Comparison of ENCODE assay signal across 9 mouse cellular contexts in the genomic region with DNA sequence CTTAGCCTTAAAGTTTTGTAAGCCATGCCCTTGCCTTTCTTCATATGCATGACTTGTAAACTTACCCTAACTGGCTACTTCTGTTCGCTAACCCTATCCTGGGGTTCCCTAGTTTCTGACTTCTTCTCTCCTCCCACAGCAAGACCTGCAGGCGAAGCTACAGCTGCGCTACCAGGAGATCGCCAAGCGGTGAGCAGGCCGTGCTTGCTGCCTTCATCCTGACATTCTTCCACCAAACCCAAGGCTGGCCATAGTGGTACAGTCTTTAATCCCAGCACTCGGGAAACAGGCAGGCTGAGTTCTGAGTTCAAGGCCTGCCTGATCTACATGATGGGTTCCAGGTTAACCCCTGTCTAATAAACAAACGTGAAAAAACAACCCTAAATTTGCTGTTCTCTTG. TPM values are rescaled to one million over a fixed set of nuclear protein-coding genes. Genes with fewer than 3 reads are reported as not detected.
A peak's percentile ranks its signal among the peaks of the same experiment; 100 is the strongest.
DNase-seq lines count a peak whose midpoint lies in the region; ATAC-seq and TF ChIP-seq lines count a peak whose summit lies in the region.
"Had no signal": no experiment of that assay in that cellular context is flagged by ENCODE, and none has a peak within 500 bp of the region (broad histone marks: within the 10 kb centered on the region; RNA-seq: fewer than 3 reads in every experiment).

No protein-coding gene starts in this region.

- TF ChIP-seq POLR2A in heart, adult 2 months (IDR thresholded peaks at IDR 0.05; ENCODE audit: insufficient read depth, low read depth, low read length) = no peak
- no peak for TF ChIP-seq POLR2A in CH12.LX (IDR thresholded peaks at IDR 0.05; ENCODE audit: low read depth, low read length)

- 0 out of 2 replicates have a peak, but pooled peaks cover 1% of the 10 kb centered on the region for H3K79me2 ChIP-seq in heart, adult 2 months (replicated peaks; ENCODE audit: control insufficient read depth, insufficient read depth, low read length)
- H3K79me2 ChIP-seq in CH12.LX (replicated peaks; ENCODE audit: control insufficient read depth, extremely low read depth, insufficient read depth, poor library complexity, severe bottlenecking) = peaks cover 51% of the 10 kb centered on the region

- no peaks in the 10 kb centered on the region for H3K9me3 ChIP-seq in CH12.LX (replicated peaks; ENCODE audit: low read length)
- H3K9me3 ChIP-seq in forebrain, postnatal 0 days (ENCODE audit: low read length) = no peaks in the 10 kb centered on the region
- no peaks in the 10 kb centered on the region for H3K9me3 ChIP-seq in liver, embryonic 16.5 days (replicated peaks; ENCODE audit: control insufficient read depth, low read length)

- H3K27ac ChIP-seq in heart, adult 2 months = no peak overlapping the region; the same call in 1 of the 2 replicates
- 0 out of 2 replicates have a peak overlapping the region, but pooled peaks have one; percentile 5 for H3K27ac ChIP-seq in CH12.LX (ENCODE audit: insufficient read depth, low read depth)
- no peak overlapping the region for H3K27ac ChIP-seq in forebrain, postnatal 0 days (ENCODE audit: low read depth, low read length)
- no peak overlapping the region for H3K27ac ChIP-seq in liver, embryonic 16.5 days (ENCODE audit: low read length)

- 76% methylated on average over 8 of the region's 8 CpGs for WGBS in heart, adult 2 months
- WGBS in forebrain, postnatal 0 days = 81% methylated on average over 8 of the region's 8 CpGs
- WGBS in liver, embryonic 16.5 days (ENCODE audit: insufficient replicate concordance) = 73% methylated on average over 8 of the region's 8 CpGs

- no peak overlapping the region for H3K9ac ChIP-seq in heart, adult 2 months (ENCODE audit: low read depth, low read length)
- peak overlapping the region; percentile 93 for H3K9ac ChIP-seq in CH12.LX (ENCODE audit: insufficient read depth, low read depth)
- H3K9ac ChIP-seq in forebrain, postnatal 0 days = no peak overlapping the region; the same call in 1 of the 2 replicates
- no peak overlapping the region; the same call in 1 of the 2 replicates for H3K9ac ChIP-seq in liver, embryonic 16.5 days (ENCODE audit: low read depth, low read length)

- no peak for ATAC-seq in forebrain, postnatal 0 days
- ATAC-seq in liver, embryonic 16.5 days (ENCODE audit: low read depth) = no peak

- dilution Hi-C loops in CH12.LX (cut with MboI; ENCODE audit: extremely low pct_ligation_motif_present, extremely low pct_unique_long_range_greater_than_20kb, low sequenced_read_pairs) = no loop called here

- TF ChIP-seq CTCF in heart, adult 2 months (IDR thresholded peaks at IDR 0.05) = no peak
- no peak for TF ChIP-seq CTCF in CH12.LX (conservative IDR thresholded peaks at IDR 0.05 in 1 of 2, IDR thresholded peaks at IDR 0.05 in 1 of 2; ENCODE audit: low read depth in 2 of 2, low read length in 2 of 2)
- TF ChIP-seq CTCF in forebrain, postnatal 0 days (IDR thresholded peaks at IDR 0.05; ENCODE audit: low read depth) = no peak

- TF ChIP-seq EP300 in heart, adult 2 months (IDR thresholded peaks at IDR 0.05; ENCODE audit: insufficient read depth, low read depth, low read length) = no peak
- TF ChIP-seq EP300 in CH12.LX (IDR thresholded peaks at IDR 0.05; ENCODE audit: low read length) = no peak

- H3K4me2 ChIP-seq in CH12.LX (ENCODE audit: insufficient read depth, low read depth, poor library complexity, severe bottlenecking) = peak overlapping the region; percentile 42
- peak overlapping the region; percentile 66; the same call in 1 of the 2 replicates for H3K4me2 ChIP-seq in forebrain, postnatal 0 days (ENCODE audit: low read depth)
- peak overlapping the region; percentile 84 for H3K4me2 ChIP-seq in liver, embryonic 16.5 days (ENCODE audit: low read depth, low read length)

- intact Hi-C loops in heart, adult 2 months (cut with DNase I) = no loop called here
- intact Hi-C loops in heart, postnatal 14 days (cut with DNase I) = no loop called here

- in situ Hi-C loops in CH12.LX (cut with MboI; ENCODE audit: low pct_ligation_motif_present, low pct_unique_long_range_greater_than_20kb, low sequenced_read_pairs) = no loop called here

- H3K4me3 ChIP-seq in heart, adult 2 months = peak overlapping the region; percentile 95; the same call in 1 of the 2 replicates
- peak overlapping the region; percentile 64 to 73 (median 71) for H3K4me3 ChIP-seq in CH12.LX (replicated peaks in 1 of 3; ENCODE audit: low read depth in 2 of 3, low read length in 2 of 3, poor library complexity in 1 of 3)
- H3K4me3 ChIP-seq in forebrain, postnatal 0 days (ENCODE audit: low read depth, low read length) = no peak overlapping the region
- peak overlapping the region; percentile 87 for H3K4me3 ChIP-seq in liver, embryonic 16.5 days (ENCODE audit: low read depth, low read length)

- peaks cover 42% of the 10 kb centered on the region for H3K36me3 ChIP-seq in heart, adult 2 months (ENCODE audit: control insufficient read depth, insufficient read depth, low read length)
- peaks cover 36 to 71% of the 10 kb centered on the region in 2 experiments for H3K36me3 ChIP-seq in CH12.LX (replicated peaks in 1 of 2; ENCODE audit: control insufficient read depth in 1 of 2, insufficient read depth in 1 of 2, low read length in 1 of 2)
- peaks cover 33% of the 10 kb centered on the region for H3K36me3 ChIP-seq in forebrain, postnatal 0 days (ENCODE audit: insufficient read depth)
- H3K36me3 ChIP-seq in liver, embryonic 16.5 days (ENCODE audit: control insufficient read depth, insufficient read depth) = peaks cover 29% of the 10 kb centered on the region

- peaks cover 19% of the 10 kb centered on the region for H3K4me1 ChIP-seq in heart, adult 2 months (ENCODE audit: control insufficient read depth, insufficient read depth, low read length)
- peaks cover 11 to 45% of the 10 kb centered on the region in 2 experiments for H3K4me1 ChIP-seq in CH12.LX (ENCODE audit: control insufficient read depth in 1 of 2, insufficient read depth in 2 of 2)
- peaks cover 13% of the 10 kb centered on the region for H3K4me1 ChIP-seq in forebrain, postnatal 0 days (ENCODE audit: insufficient read depth)
- peaks cover 36% of the 10 kb centered on the region for H3K4me1 ChIP-seq in liver, embryonic 16.5 days (ENCODE audit: control insufficient read depth, low read depth, low read length)

- no peak for TF ChIP-seq RAD21 in CH12.LX (IDR thresholded peaks at IDR 0.05; ENCODE audit: low read depth, low read length)

- no peak for DNase-seq in heart, adult 2 months
- DNase-seq in heart, postnatal 14 days = no peak
- no peak for DNase-seq in CH12.LX (ENCODE audit: extremely low read depth)
- no peak for DNase-seq in forebrain, postnatal 0 days
- no peak for DNase-seq in yolk sac, embryonic 10.5 days (ENCODE audit: low spot score)
- DNase-seq in urinary bladder, postnatal 25 days (ENCODE audit: low spot score) = no peak
- no peak for DNase-seq in kidney, adult 8-10 months
- DNase-seq: cerebellum, adult 11-12 months had no signal

- no peaks in the 10 kb centered on the region for H3K27me3 ChIP-seq in heart, adult 2 months (ENCODE audit: control insufficient read depth, insufficient read depth, low read length)
- no peaks in the 10 kb centered on the region for H3K27me3 ChIP-seq in CH12.LX (replicated peaks)
- no peaks in the 10 kb centered on the region for H3K27me3 ChIP-seq in forebrain, postnatal 0 days (ENCODE audit: insufficient read depth, low read length)
- no peaks in the 10 kb centered on the region for H3K27me3 ChIP-seq in liver, embryonic 16.5 days (ENCODE audit: control insufficient read depth, insufficient read depth, low read depth, low read length)

RNA-seq across cellular contexts. Expression of a gene that starts 1.1 kb away (rescaled TPM):
- 100 to 1,000 TPM; 609 to 707 TPM for total RNA-seq in heart, adult 2 months (2021)
- 755 and 759 TPM in 2 replicates for polyA plus RNA-seq in heart, adult 2 months (2012; rRNA removed)
- total RNA-seq in heart, postnatal 14 days (2021) = 100 to 1,000 TPM; 544 to 555 TPM
- 316 and 364 TPM in 2 replicates for total RNA-seq in CH12.LX (2012; rRNA removed)
- total RNA-seq in CH12.LX (2014; rRNA removed) = 168 and 194 TPM in 2 replicates
- polyA plus RNA-seq in CH12.LX (2012; ENCODE audit: insufficient read length, low read depth) = 153 and 164 TPM in 2 replicates
- 258 and 291 TPM in 2 replicates for total RNA-seq in forebrain, postnatal 0 days (2014; rRNA removed)
- polyA plus RNA-seq in forebrain, postnatal 0 days (2015; fragmentation: Nextera tagmentation; extraction: Ambion mirVana) = 529 and 626 TPM in 2 replicates
- 243 and 245 TPM in 2 replicates for polyA plus RNA-seq in liver, embryonic 16.5 days (2015; fragmentation: Nextera tagmentation; extraction: Ambion mirVana)

RNA-seq across cellular contexts. Expression of a gene that starts 1.1 kb away (rescaled TPM):
- 100 to 1,000 TPM; 683 to 757 TPM for total RNA-seq in heart, adult 2 months (2021)
- polyA plus RNA-seq in heart, adult 2 months (2012; rRNA removed) = 329 and 480 TPM in 2 replicates
- 100 to 1,000 TPM; 736 to 815 TPM for total RNA-seq in heart, postnatal 14 days (2021)
- total RNA-seq in CH12.LX (2012; rRNA removed) = 4,496 and 4,575 TPM in 2 replicates
- total RNA-seq in CH12.LX (2014; rRNA removed) = 696 and 765 TPM in 2 replicates
- 782 and 837 TPM in 2 replicates for polyA plus RNA-seq in CH12.LX (2012; ENCODE audit: insufficient read length, low read depth)
- total RNA-seq in forebrain, postnatal 0 days (2014; rRNA removed) = 589 and 1,055 TPM in 2 replicates
- 603 and 823 TPM in 2 replicates for polyA plus RNA-seq in forebrain, postnatal 0 days (2015; fragmentation: Nextera tagmentation; extraction: Ambion mirVana)
- polyA plus RNA-seq in liver, embryonic 16.5 days (2015; fragmentation: Nextera tagmentation; extraction: Ambion mirVana) = 389 and 463 TPM in 2 replicates

RNA-seq across cellular contexts. Expression of a gene that starts 15.1 kb away (rescaled TPM):
- 10 to 100 TPM; 54.6 to 61.0 TPM for total RNA-seq in heart, adult 2 months (2021)
- 139 and 168 TPM in 2 replicates for polyA plus RNA-seq in heart, adult 2 months (2012; rRNA removed)
- 100 to 1,000 TPM in 1 of 2 experiments, 10 to 100 TPM in 1; 96.9 to 104 TPM for total RNA-seq in heart, postnatal 14 days (2021)
- 10.8 and 15.7 TPM in 2 replicates for total RNA-seq in CH12.LX (2012; rRNA removed)
- 0.50 and 0.81 TPM in 2 replicates for total RNA-seq in CH12.LX (2014; rRNA removed)
- polyA plus RNA-seq in CH12.LX (2012; ENCODE audit: insufficient read length, low read depth) = 0.78 and 1.8 TPM in 2 replicates
- 36.5 and 42.7 TPM in 2 replicates for total RNA-seq in forebrain, postnatal 0 days (2014; rRNA removed)
- polyA plus RNA-seq in forebrain, postnatal 0 days (2015; fragmentation: Nextera tagmentation; extraction: Ambion mirVana) = 35.8 and 43.4 TPM in 2 replicates
- 10.0 and 13.7 TPM in 2 replicates for polyA plus RNA-seq in liver, embryonic 16.5 days (2015; fragmentation: Nextera tagmentation; extraction: Ambion mirVana)

RNA-seq across cellular contexts. Expression of a gene that starts 17.4 kb away (rescaled TPM):
- total RNA-seq in heart, adult 2 months (2021) = 10 to 100 TPM; 27.8 to 34.3 TPM
- polyA plus RNA-seq in heart, adult 2 months (2012; rRNA removed) = 36.1 and 46.9 TPM in 2 replicates
- 10 to 100 TPM; 25.0 to 26.6 TPM for total RNA-seq in heart, postnatal 14 days (2021)
- 53.7 and 57.1 TPM in 2 replicates for total RNA-seq in CH12.LX (2012; rRNA removed)
- total RNA-seq in CH12.LX (2014; rRNA removed) = 67.1 and 84.2 TPM in 2 replicates
- polyA plus RNA-seq in CH12.LX (2012; ENCODE audit: insufficient read length, low read depth) = 45.3 and 50.9 TPM in 2 replicates
- 17.2 and 27.5 TPM in 2 replicates for total RNA-seq in forebrain, postnatal 0 days (2014; rRNA removed)
- polyA plus RNA-seq in forebrain, postnatal 0 days (2015; fragmentation: Nextera tagmentation; extraction: Ambion mirVana) = 50.3 and 53.6 TPM in 2 replicates
- 11.9 and 12.1 TPM in 2 replicates for polyA plus RNA-seq in liver, embryonic 16.5 days (2015; fragmentation: Nextera tagmentation; extraction: Ambion mirVana)

RNA-seq across cellular contexts. Expression of a gene that starts 43.8 kb away (rescaled TPM):
- 1 to 10 TPM; 4.7 to 7.2 TPM for total RNA-seq in heart, adult 2 months (2021)
- 13.2 and 18.9 TPM in 2 replicates for polyA plus RNA-seq in heart, adult 2 months (2012; rRNA removed)
- 10 to 100 TPM; 20.5 to 31.6 TPM for total RNA-seq in heart, postnatal 14 days (2021)
- total RNA-seq in CH12.LX (2012; rRNA removed) (8.0 and 9.4 TPM in 2 replicates), CH12.LX (2014; rRNA removed) (11.7 and 12.2 TPM in 2 replicates)
- 6.3 and 6.8 TPM in 2 replicates for polyA plus RNA-seq in CH12.LX (2012; ENCODE audit: insufficient read length, low read depth)
- 13.2 and 17.2 TPM in 2 replicates for total RNA-seq in forebrain, postnatal 0 days (2014; rRNA removed)
- polyA plus RNA-seq in forebrain, postnatal 0 days (2015; fragmentation: Nextera tagmentation; extraction: Ambion mirVana) = 24.4 and 25.2 TPM in 2 replicates
- polyA plus RNA-seq in liver, embryonic 16.5 days (2015; fragmentation: Nextera tagmentation; extraction: Ambion mirVana) = 29.3 and 29.6 TPM in 2 replicates
